Mouse (Mus musculus): ENCODE measurements at regions not wholly inside any gene's neighbourhood (a gene's known extent, or its start where the extent isn't known, plus 50 kb on each side); places are given as distances from the start of the nearest gene placed in this dataset.

GRCm38 (mm10) chr8:10722742-10723141, 285.5 kb downstream of the Irs2 start:
- ATAC-seq (replicated peaks; ENCODE audit: poor library complexity, severe bottlenecking): no peak

- no peak for ATAC-seq (replicated peaks; ENCODE audit: poor library complexity, severe bottlenecking)
Measured at GRCm38 (mm10) chr8:10722342-10722741, 285.9 kb downstream of the Irs2 start.

- ATAC-seq (replicated peaks; ENCODE audit: poor library complexity, severe bottlenecking): no peak
Measured at GRCm38 (mm10) chr8:10721146-10721862, 287.0 kb downstream of the Irs2 start.

GRCm38 (mm10) chr8:10720398-10720797, 287.9 kb downstream of the Irs2 start:
- no peak for ATAC-seq (replicated peaks; ENCODE audit: poor library complexity, severe bottlenecking)

- peak; percentile 66; the same call in 1 of the 2 replicates for ATAC-seq (replicated peaks; ENCODE audit: poor library complexity, severe bottlenecking)
Measured at GRCm38 (mm10) chr8:10719411-10719810, 288.8 kb downstream of the Irs2 start.

- ATAC-seq (replicated peaks; ENCODE audit: poor library complexity, severe bottlenecking): no peak
Measured at GRCm38 (mm10) chr8:10717297-10717696, 291.0 kb downstream of the Irs2 start.

- ATAC-seq (replicated peaks; ENCODE audit: poor library complexity, severe bottlenecking): no peak
Measured at GRCm38 (mm10) chr8:10716161-10716560, 292.1 kb downstream of the Irs2 start.

GRCm38 (mm10) chr8:10713515-10714042, 294.7 kb downstream of the Irs2 start:
- ATAC-seq (replicated peaks; ENCODE audit: poor library complexity, severe bottlenecking): no peak

GRCm38 (mm10) chr8:10712118-10712689, 296.1 kb downstream of the Irs2 start:
- ATAC-seq (replicated peaks; ENCODE audit: poor library complexity, severe bottlenecking): no peak

- ATAC-seq (replicated peaks; ENCODE audit: poor library complexity, severe bottlenecking): peak; percentile 52
Measured at GRCm38 (mm10) chr8:10711474-10711873, 296.8 kb downstream of the Irs2 start.

- no peak for ATAC-seq (replicated peaks; ENCODE audit: poor library complexity, severe bottlenecking)
Measured at GRCm38 (mm10) chr8:10708509-10708908, 299.7 kb downstream of the Irs2 start.

GRCm38 (mm10) chr8:10707122-10707521, 301.1 kb downstream of the Irs2 start:
- ATAC-seq (replicated peaks; ENCODE audit: poor library complexity, severe bottlenecking): no peak

GRCm38 (mm10) chr8:10705909-10706308, 302.3 kb downstream of the Irs2 start:
- no peak for ATAC-seq (replicated peaks; ENCODE audit: poor library complexity, severe bottlenecking)

- no peak for ATAC-seq (replicated peaks; ENCODE audit: poor library complexity, severe bottlenecking)
Measured at GRCm38 (mm10) chr8:10702755-10703154, 305.5 kb downstream of the Irs2 start.

- no peak for ATAC-seq (replicated peaks; ENCODE audit: poor library complexity, severe bottlenecking)
Measured at GRCm38 (mm10) chr8:10702248-10702647, 306.0 kb downstream of the Irs2 start.

- no peak for ATAC-seq (replicated peaks; ENCODE audit: poor library complexity, severe bottlenecking)
Measured at GRCm38 (mm10) chr8:10701648-10702061, 306.6 kb downstream of the Irs2 start.

- ATAC-seq (replicated peaks; ENCODE audit: poor library complexity, severe bottlenecking): no peak
Measured at GRCm38 (mm10) chr8:10701226-10701625, 307.0 kb downstream of the Irs2 start.

GRCm38 (mm10) chr8:10699669-10700068, 308.6 kb downstream of the Irs2 start:
- no peak for ATAC-seq (replicated peaks; ENCODE audit: poor library complexity, severe bottlenecking)

GRCm38 (mm10) chr8:10695181-10695580, 313.1 kb downstream of the Irs2 start:
- no peak for ATAC-seq (replicated peaks; ENCODE audit: poor library complexity, severe bottlenecking)

GRCm38 (mm10) chr8:10690659-10691058, 317.6 kb downstream of the Irs2 start:
- no peak for ATAC-seq (replicated peaks; ENCODE audit: poor library complexity, severe bottlenecking)

- ATAC-seq (replicated peaks; ENCODE audit: poor library complexity, severe bottlenecking): no peak
Measured at GRCm38 (mm10) chr8:10689881-10690280, 318.4 kb downstream of the Irs2 start.

Measured in granulocyte monocyte progenitor cell, adult 5-6 weeks (primary cell).